Mouse (Mus musculus) thymus, postnatal 36 days (tissue): ENCODE results near the gene Morc1.
A peak's percentile ranks its signal among the peaks of the same experiment; 100 is the strongest.

Source experiments
- DNase-seq, 2 experiments: peaks; one replicate each; pipeline ENCODE4 v3.0.0; 2022; ENCODE audit warnings: mixed read lengths in 2 of 2

The Morc1 gene

DNA sequence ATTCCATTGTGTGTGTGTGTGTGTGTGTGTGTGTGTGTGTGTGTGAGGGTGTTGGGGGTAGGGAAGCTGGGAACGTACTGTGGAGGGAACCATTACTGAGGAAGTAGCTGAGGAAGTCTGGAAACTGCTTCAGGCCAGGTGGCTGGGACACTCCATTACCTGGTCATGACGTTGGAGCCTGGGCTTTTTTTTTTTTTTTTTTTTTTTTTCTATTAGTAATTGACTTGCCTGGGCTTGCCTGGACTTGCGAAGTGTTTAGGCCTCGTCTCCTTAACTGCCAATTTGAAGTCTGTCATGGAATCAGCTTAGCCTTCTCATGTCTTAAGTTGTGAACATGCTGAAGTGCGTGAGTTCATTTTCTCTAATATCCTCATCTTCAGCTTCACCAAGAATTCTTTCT, 198.7 kb downstream of the Morc1 start:
- no peak for DNase-seq

DNA sequence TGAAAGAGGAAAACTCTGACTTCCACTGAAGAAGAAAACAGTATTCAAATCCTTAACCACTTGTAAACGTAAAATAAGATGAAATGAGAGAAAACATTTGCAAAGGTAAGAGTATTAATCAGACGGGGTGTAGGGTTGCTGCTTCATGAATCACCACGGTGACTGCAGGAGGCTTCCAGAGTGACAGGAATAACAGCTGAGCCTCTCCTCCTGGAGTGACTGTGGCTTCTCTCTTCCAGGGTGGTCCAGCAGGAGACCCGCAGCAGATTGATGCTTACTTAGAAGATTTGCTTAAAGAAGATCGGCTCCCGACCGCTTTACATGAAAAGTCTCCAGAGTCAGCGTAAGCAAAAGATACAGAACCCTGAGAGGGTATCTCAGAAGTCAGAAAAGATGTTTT, 199.4 kb downstream of the Morc1 start:
- DNase-seq = no peak

DNA sequence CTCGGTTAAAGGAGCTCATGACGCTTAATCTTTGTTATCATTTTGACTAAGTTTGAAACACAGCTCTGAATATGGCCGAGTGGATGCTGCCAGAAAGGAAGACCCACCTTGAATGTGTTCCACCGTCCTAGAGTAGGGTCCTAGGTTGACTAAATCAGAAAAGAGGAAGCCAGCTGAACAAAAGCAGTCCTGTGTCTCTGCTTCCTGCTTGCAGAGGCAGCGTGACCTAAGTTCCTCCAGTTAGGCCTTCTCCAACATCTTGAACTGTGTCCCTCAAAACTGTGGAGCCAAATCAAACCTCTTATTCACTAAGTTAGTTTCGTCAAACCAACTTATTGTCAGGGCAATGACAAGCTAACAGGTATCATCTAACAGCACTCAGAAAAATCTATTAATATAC, 201.3 kb downstream of the Morc1 start:
- no peak for DNase-seq

DNA sequence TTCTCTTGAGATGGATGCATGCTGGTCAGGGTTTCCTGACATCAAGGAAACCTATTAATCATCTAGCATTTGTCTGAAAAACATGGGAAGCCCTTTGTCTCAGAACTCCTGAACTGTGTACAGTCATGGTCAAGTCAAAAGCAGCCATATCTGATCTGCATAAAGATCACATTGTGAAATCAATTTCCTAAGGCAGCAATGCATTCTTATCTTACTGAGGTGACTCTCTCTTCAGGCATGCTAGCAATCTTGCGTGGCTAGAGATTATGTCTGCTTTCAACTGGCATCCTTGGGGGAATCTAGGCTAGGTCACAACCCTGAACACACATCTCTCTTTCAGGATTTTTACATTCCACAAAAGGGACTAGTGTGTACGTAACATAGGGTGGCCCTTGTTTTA, 215.2 kb downstream of the Morc1 start:
- DNase-seq = no peak

DNA sequence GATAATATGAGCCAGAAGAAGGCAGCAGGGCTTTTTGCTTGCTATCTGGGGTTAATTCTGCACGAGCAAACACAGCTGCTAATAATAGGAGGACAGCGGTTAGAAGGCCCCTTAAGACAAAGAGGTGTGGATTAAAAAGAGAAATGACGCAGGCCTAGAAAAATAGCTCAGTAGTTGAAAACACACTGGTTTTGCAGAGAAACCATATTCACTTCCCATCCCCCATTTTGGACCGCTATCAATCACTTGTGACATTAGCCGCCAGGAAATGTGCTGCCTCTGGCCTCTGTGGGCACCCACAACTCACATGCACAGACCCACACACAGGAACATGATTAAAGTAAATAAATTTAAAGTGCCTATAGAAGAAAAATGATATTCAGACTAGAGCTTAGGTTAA, 240.7 kb downstream of the Morc1 start:
- DNase-seq = no peak

DNA sequence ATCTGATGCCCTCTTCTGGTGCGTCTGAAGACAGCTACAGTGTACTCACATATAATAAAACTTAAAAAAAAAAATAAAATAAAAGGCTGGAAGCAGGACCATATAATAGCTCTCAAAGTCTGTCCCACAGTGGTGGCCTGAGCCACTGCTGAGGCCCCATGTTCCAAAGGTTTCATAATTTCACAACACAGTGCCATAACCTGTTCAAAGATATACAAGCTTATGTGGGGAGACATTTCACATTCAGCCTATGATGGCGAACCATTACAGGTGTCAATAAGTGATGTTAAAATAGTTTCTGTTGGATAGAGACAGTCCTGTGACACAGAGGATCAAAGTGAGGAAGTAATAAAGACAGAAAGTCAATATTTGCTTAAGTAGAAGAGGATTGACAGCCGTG, 241.6 kb downstream of the Morc1 start:
- DNase-seq = no peak

DNA sequence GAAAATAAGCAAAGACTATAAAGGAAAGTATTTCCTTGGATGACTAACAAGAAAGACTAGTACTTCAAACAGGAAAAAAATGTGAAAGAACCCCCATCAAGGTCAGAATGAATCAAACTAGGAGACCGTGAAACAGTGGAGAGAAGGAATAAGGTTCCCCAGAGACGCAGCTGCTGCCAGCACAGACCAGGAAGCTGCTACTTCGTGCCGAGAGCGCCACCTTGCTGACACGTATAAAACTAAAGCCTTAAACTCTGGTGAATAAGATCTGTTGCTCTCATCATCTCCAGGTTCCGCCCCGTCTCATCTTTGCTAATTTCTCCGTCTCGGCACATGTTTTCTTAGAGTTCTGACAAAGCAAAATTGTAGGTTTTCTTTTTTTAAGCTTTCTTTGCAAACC, 244.6 kb downstream of the Morc1 start:
- peak; percentile 84 to 85 for DNase-seq

DNA sequence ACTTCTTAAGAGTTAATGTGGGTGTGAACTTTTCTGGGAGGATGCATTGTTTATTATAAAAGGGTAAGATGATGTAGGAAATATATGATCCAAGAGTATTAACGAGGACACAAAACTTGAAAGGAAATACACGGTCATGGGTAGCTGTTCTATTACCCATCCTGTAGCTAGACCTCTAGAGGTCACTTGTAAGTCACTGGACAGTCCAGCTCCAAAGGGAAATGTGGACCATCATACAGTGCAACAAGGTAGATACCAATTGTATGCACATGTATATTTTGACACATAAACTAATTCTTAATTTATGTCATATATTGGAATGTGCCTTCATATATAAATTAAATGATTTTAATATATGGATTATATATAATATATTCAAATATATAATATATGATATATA, 245.2 kb downstream of the Morc1 start:
- DNase-seq = no peak

DNA sequence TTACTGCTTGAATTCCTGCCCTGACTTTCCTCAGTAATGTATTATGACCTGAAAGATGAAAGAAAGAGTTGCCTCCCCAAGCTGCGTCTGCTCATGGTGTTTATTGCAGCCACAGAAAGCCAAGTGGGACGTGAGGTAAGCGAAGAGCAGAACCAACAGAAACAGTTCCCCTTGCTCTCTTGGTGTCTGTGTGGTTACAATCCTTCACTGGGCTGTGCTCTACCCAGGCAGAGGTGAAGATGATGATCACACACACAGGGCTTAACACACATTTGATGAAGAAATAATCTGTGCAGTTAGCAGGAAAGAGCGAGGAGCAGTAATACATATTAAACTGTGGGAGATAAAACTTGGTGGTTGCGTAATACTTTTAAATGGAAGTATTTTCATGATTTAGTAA, 246.3 kb downstream of the Morc1 start:
- no peak for DNase-seq

DNA sequence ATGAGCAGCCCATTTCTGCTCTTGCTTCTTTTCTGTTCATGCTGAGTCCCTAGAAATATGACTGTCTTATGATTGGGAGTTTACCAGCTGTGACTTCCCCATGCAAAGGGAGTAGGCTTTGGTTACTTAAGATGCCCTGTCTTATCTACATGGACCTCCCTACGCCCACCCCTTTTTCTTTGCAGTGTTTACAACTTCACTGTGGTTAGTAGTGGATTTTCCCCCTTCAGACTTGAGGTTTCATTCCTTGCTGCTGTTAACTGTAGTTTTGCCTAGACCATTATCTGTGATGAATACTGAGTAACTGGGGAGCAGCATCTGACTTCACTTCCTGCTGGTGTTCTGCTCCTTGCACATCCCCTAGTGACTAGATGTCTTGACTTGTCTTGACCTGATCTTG, 247.0 kb downstream of the Morc1 start:
- DNase-seq = no peak
